Mouse (Mus musculus) midbrain, postnatal 0 days (tissue): Measurements from ENCODE around the gene Ly6f. TPM values are rescaled to one million over a fixed set of nuclear protein-coding genes. Genes with fewer than 3 reads are reported as not detected.

Source experiments
- ATAC-seq: fragments of 200-750 bp; cut with Nextera tagmentation; 2 replicates; pipeline ENCODE4 v1.8.0; 2017; ENCODE audit warnings: moderate number of reproducible peaks, mild to moderate bottlenecking, moderate TSS enrichment, moderate library complexity; ENCODE audit not compliant: low FRiP score
- DNase-seq: peaks from one replicate; pipeline ENCODE4 v3.0.0-alpha.2; 2015; ENCODE audit warnings: low spot score
- H3K27ac ChIP-seq: fragments of 300-500 bp; sonication (generic); 2 replicates; pipeline ENCODE4 v1.5.1; 2014; ENCODE audit warnings: low read depth, mild to moderate bottlenecking, low read length, mixed read lengths
- H3K27me3 ChIP-seq: fragments of 300-500 bp; sonication (generic); 2 replicates; pipeline ENCODE4 v1.6.1; 2014; ENCODE audit warnings: low read length, control low read depth, mixed read lengths; ENCODE audit not compliant: insufficient read depth
- H3K36me3 ChIP-seq: fragments of 300-500 bp; sonication (generic); 2 replicates; pipeline ENCODE4 v1.6.1; 2014; ENCODE audit warnings: low read length, control low read depth, mixed read lengths; ENCODE audit not compliant: insufficient read depth
- H3K4me1 ChIP-seq: fragments of 300-500 bp; sonication (generic); 2 replicates; pipeline ENCODE4 v1.6.1; 2014; ENCODE audit warnings: mild to moderate bottlenecking, control low read depth, antibody characterized with exemption, low read length, mixed read lengths; ENCODE audit not compliant: insufficient read depth
- H3K4me2 ChIP-seq: fragments of 300-500 bp; sonication (generic); 2 replicates; pipeline ENCODE4 v1.6.1; 2014; ENCODE audit warnings: low read depth, mild to moderate bottlenecking, low read length, mixed read lengths; ENCODE audit not compliant: poor library complexity, severe bottlenecking
- H3K4me3 ChIP-seq: fragments of 300-500 bp; sonication (generic); 2 replicates; pipeline ENCODE4 v1.5.1; 2014; ENCODE audit warnings: low read depth, mild to moderate bottlenecking, low read length, moderate library complexity
- H3K9ac ChIP-seq: fragments of 300-500 bp; sonication (generic); replicated peaks from 2 replicates; pipeline ENCODE4 v1.6.1; 2014; ENCODE audit warnings: mild to moderate bottlenecking, low read length, moderate library complexity, mixed read lengths; ENCODE audit not compliant: poor library complexity, severe bottlenecking
- H3K9me3 ChIP-seq: fragments of 300-500 bp; sonication (generic); 2 replicates; pipeline ENCODE4 v1.6.1; 2016; ENCODE audit warnings: low read length, control low read depth
- CTCF ChIP-seq: IDR thresholded peaks from 2 replicates; pipeline ENCODE4 v1.5.1; 2016; ENCODE audit warnings: antibody characterized with exemption, mild to moderate bottlenecking
- WGBS: fragments of 180-500 bp; shearing (Covaris S2); extraction: QIAGEN DNeasy Blood & Tissue Kit; methylation state at CpG from one replicate; pipeline ENCODE4 v1.1.7; 2014; 5-methylcytosine and 5-hydroxymethylcytosine counted together
- polyA plus RNA-seq: library from polyadenylated mRNA; unstranded; fragments of >200 nt; fragmentation: Nextera tagmentation; extraction: Ambion mirVana; gene quantifications from 2 replicates; pipeline ENCODE4 v1.2.1, GENCODE M21; 2015
- total RNA-seq: library from RNA; depleted of rRNA; stranded (reverse); fragments of >200 nt; gene quantifications from 2 replicates; pipeline ENCODE4 v1.2.3, GENCODE M21; 2014

The Ly6f gene
- total and polyA plus RNA-seq, 2 experiments from 2014 or later = not detected

GRCm38 (mm10) chr15:75265863-75266262 lies 2.4 kb upstream of the Ly6f start:
- ATAC-seq = no peak
- H3K4me1 ChIP-seq = no peaks in the 10 kb centered on the region
- no peak for TF ChIP-seq CTCF
- H3K4me2 ChIP-seq = no peak overlapping the region
- H3K9me3 ChIP-seq = no peaks in the 10 kb centered on the region
- no peak for DNase-seq
- H3K36me3 ChIP-seq = no peaks in the 10 kb centered on the region
- H3K4me3 ChIP-seq = no peak overlapping the region
- no peaks in the 10 kb centered on the region for H3K27me3 ChIP-seq
- H3K27ac ChIP-seq = no peak overlapping the region
- no peak overlapping the region for H3K9ac ChIP-seq

- ATAC-seq (no peak), DNase-seq (no peak)
- Histone ChIP-seq H3K27ac (no peak overlapping the region), H3K36me3 (no peaks in the 10 kb centered on the region), H3K4me2 (no peak overlapping the region), H3K9me3 (no peaks in the 10 kb centered on the region), H3K4me3 (no peak overlapping the region), H3K9ac (no peak overlapping the region), H3K4me1 (no peaks in the 10 kb centered on the region), H3K27me3 (no peaks in the 10 kb centered on the region)
- WGBS = 64% methylated on average over 1 of the region's 1 CpGs
- TF ChIP-seq CTCF = no peak
Measured at GRCm38 (mm10) chr15:75266626-75267025, 1.6 kb upstream of the Ly6f start.

- 76% methylated on average over 5 of the region's 5 CpGs for WGBS
- DNase-seq (no peak), ATAC-seq (no peak)
- Histone ChIP-seq H3K4me1 (no peaks in the 10 kb centered on the region), H3K9me3 (no peaks in the 10 kb centered on the region), H3K27ac (no peak overlapping the region), H3K36me3 (no peaks in the 10 kb centered on the region), H3K4me2 (no peak overlapping the region), H3K4me3 (no peak overlapping the region), H3K27me3 (no peaks in the 10 kb centered on the region), H3K9ac (no peak overlapping the region)
- TF ChIP-seq CTCF = no peak
Measured at GRCm38 (mm10) chr15:75268916-75269829, 952 bp downstream of the Ly6f start.

- Histone ChIP-seq H3K4me3 (no peak overlapping the region), H3K9ac (no peak overlapping the region), H3K4me1 (no peaks in the 10 kb centered on the region), H3K36me3 (no peaks in the 10 kb centered on the region), H3K9me3 (no peaks in the 10 kb centered on the region), H3K27me3 (no peaks in the 10 kb centered on the region), H3K27ac (no peak overlapping the region), H3K4me2 (no peak overlapping the region)
- no peak for ATAC-seq
- no peak for DNase-seq
- TF ChIP-seq CTCF = no peak
Measured at GRCm38 (mm10) chr15:75270169-75270568, 1.9 kb downstream of the Ly6f start.

- Histone ChIP-seq H3K9ac (no peak overlapping the region), H3K4me1 (no peaks in the 10 kb centered on the region), H3K9me3 (no peaks in the 10 kb centered on the region), H3K27me3 (no peaks in the 10 kb centered on the region), H3K4me3 (no peak overlapping the region), H3K27ac (no peak overlapping the region), H3K4me2 (no peak overlapping the region), H3K36me3 (no peaks in the 10 kb centered on the region)
- TF ChIP-seq CTCF = no peak
- DNase-seq (no peak), ATAC-seq (no peak)
- WGBS = 76% methylated on average over 3 of the region's 3 CpGs
Measured at GRCm38 (mm10) chr15:75270691-75271362, 2.6 kb downstream of the Ly6f start.

GRCm38 (mm10) chr15:75271426-75271825 lies 3.2 kb downstream of the Ly6f start:
- Histone ChIP-seq H3K4me2 (no peak overlapping the region), H3K36me3 (no peaks in the 10 kb centered on the region), H3K9me3 (no peaks in the 10 kb centered on the region), H3K9ac (no peak overlapping the region), H3K27ac (no peak overlapping the region), H3K4me1 (no peaks in the 10 kb centered on the region), H3K27me3 (no peaks in the 10 kb centered on the region), H3K4me3 (no peak overlapping the region)
- DNase-seq (no peak), ATAC-seq (no peak)
- TF ChIP-seq CTCF = no peak
- 66% methylated on average over 1 of the region's 1 CpGs for WGBS
